Mouse (Mus musculus) 3T3-L1 (cell line): ENCODE results near the gene Usp54.
"Not testable (repeated sequence)": the region's sequence is repeated elsewhere in the genome, so short reads cannot be mapped to it uniquely, and the experiment has no call there.

ENCODE experiments used
- DNase-seq: peaks from one replicate; pipeline ENCODE4 v3.0.0-alpha.2; 2015; ENCODE audit warnings: low read depth, low spot score

Usp54 gene

DNA sequence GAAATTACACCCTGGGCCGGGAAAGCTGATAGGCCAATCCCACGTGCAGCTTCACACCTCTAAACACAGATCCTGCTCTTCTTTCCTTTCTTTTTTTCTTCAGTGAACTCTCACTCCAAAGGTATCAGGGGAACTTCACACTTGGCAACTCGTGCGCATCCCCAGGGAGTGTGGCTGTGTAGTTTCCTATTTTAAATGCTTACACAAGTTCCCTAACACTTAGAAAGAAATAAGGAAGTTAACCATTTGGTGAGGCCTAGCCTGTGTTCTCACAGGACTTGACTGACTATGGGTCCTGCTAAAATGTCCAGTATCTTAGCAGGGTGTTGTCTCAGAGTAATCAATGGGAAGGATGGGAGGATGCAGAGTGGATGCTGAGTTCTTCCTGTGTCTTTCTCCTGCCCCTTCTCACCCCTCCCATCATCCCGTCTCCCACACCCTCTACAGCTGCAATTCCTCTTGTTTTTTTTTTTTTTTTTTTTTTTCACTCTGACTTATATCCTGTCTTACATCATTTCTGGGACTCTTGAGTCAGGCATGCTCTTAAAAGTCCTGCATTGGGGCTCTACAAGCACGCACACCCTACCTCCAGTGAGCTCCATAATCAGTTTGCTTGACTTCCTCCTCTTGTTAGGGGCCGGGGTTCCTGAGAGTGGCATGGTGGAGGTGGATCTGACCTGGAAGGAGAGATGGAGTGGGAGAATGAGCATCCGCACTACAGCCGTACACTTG is 14.0 kb upstream of the Usp54 start:
- DNase-seq, result peak; percentile 43

DNA sequence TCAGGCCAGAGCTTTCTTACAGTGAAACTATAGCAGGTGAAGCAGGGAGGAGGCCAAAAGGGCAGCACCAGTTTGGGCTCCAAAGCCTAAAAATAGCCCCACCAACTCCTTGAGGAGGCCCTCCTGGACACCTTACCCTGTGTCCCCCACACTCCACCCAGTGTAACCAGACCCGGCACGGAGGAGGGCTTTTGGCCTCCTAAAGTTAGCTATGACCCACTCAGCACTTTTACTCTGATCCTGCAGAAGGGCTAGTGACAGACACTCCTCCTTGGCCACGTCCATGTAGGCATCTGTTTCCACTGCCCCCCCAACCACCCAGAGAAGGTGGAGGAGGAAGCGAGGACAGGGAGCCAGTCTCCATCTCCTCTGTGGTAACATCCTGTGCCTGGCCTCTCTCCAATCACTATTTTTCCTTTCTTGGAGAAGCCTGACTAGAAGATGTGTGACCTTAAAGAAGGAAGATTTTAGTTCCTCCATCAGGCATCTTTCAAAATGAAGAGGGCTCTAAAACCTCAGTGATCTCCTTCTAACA is 10.9 kb upstream of the Usp54 start:
- no peak for DNase-seq

DNA sequence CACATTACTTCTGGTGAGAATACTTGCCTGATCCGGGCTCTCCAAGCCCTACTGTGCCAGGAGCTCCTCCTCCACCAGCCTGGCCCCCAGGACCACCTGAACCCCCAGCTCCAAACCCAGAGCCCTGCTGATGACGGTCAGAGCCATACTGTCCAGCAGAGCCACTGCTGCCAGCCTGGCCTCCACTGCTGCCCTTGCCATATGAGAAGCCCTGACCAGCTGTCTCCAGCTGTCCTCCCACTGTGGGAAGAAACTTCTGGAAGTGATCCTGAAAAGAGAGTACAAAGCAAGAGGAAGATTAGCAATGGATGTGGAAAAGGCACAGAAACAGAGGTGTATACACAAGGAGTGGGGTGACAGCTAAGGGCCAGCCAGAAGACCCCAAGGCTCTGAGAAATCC is 10.1 kb upstream of the Usp54 start:
- DNase-seq, result no peak

GRCm38 (mm10) chr14:20646381-20646780 is 5.5 kb upstream of the Usp54 start:
- no peak for DNase-seq

- peak; percentile 19 for DNase-seq
Observed at GRCm38 (mm10) chr14:20645547-20645946, 4.7 kb upstream of the Usp54 start.

GRCm38 (mm10) chr14:20641438-20641875 is 594 bp upstream of the Usp54 start:
- DNase-seq, result peak; percentile 25

GRCm38 (mm10) chr14:20639918-20640619 is 794 bp downstream of the Usp54 start:
- DNase-seq, result peak; percentile 10

GRCm38 (mm10) chr14:20638702-20639101 is 2.2 kb downstream of the Usp54 start:
- no peak for DNase-seq

DNA sequence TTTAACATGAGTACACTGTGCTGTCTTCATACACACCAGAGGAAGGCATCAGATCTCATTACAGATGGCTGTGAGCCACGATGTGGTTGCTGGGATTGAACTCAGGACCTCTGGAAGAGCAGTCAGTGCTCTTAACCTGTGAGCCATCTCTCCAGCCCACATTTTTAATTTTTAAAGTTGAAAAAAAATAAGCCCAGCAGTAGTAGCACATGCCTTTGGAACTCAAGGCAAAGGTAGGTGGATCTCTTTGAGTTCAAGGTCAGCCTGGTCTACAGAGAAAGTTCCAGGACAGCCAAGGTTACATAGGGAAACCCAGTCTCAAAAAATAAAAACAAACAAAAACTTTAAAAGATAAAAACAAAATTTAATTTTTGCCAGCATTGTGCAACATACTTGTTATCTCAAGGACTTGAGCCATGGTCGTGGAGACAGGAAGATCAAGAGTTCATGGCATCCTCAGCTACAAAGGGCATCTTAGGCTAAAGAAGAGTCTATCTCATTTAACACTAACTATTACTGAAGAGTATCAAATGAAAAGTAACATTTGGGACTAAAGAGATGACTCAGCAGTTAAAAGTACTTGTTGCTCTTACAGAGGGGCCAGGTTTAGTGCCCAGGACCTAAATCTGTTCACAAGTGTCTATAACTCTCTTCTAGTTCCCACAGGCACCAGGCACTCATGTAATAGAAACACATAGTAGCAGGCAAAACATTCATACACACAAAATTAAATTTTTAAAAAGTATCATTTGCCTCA is 2.9 kb downstream of the Usp54 start:
- DNase-seq, result no peak

- not testable (repeated sequence) for DNase-seq
Observed at GRCm38 (mm10) chr14:20636968-20637367, 3.9 kb downstream of the Usp54 start.

GRCm38 (mm10) chr14:20635546-20635945 is 5.3 kb downstream of the Usp54 start:
- no peak for DNase-seq

DNA sequence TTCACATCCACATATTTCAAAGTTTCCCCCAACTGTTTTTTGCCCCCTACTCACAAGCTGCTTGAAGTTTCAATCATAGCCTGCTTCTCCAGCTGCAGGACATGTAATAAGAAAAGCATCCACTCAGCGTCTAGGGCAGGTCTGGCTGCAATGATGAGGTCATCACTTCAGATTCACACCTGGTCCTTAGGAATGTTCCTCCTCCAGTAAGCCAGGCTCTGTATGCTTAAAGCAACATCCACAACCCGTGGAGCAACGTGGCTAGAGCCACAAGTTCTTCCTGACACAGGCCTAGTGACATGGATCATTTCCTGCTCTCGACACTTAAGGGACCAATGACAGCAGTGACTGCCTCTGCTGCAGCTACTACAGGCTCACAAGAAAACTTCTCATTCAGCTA is 9.6 kb downstream of the Usp54 start:
- no peak for DNase-seq

GRCm38 (mm10) chr14:20626971-20627370 is 13.9 kb downstream of the Usp54 start:
- no peak for DNase-seq

DNA sequence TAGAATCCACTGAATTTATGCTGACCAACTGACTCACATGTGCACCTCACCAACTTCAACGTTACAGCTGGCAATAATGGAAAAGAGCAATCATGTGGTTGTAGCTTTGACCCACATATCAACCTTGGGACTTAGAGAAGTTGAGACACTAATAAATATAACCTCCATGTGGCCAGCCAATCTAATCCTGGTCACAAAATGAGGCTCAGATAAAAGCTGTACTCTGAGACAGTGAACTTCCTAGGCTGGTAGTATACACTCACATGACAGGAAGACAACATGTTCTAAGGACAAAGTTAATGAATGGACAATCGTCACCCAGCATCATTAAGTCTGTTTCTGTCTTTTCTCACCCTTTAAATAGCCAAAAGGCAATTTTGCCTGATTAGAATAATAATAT is 14.4 kb downstream of the Usp54 start:
- DNase-seq, result no peak

- DNase-seq, result no peak
Observed at GRCm38 (mm10) chr14:20622907-20623306, 18.0 kb downstream of the Usp54 start.

GRCm38 (mm10) chr14:20622412-20622811 is 18.5 kb downstream of the Usp54 start:
- no peak for DNase-seq

GRCm38 (mm10) chr14:20621903-20622302 is 19.0 kb downstream of the Usp54 start:
- DNase-seq, result no peak

DNA sequence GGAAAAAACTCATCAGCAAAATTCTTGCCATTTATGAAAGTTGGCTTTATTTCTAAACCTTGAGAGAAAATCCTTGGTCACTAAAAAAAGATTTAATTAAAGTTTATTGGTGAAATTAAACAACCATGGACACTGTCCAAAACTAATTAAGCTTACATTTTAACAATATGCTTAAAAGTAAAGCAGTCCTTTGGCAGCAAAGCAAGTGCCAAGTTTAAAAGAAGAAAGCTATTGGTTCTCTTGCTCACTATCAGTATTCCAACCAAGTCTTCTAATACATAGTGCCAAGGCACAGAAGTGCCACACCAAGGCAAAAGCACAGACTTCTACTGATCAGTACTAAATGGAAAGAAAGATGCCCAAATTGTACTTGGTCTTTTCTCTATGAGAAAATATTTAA is 21.7 kb downstream of the Usp54 start:
- DNase-seq, result no peak

GRCm38 (mm10) chr14:20618211-20618610 is 22.7 kb downstream of the Usp54 start:
- DNase-seq, result no peak

DNA sequence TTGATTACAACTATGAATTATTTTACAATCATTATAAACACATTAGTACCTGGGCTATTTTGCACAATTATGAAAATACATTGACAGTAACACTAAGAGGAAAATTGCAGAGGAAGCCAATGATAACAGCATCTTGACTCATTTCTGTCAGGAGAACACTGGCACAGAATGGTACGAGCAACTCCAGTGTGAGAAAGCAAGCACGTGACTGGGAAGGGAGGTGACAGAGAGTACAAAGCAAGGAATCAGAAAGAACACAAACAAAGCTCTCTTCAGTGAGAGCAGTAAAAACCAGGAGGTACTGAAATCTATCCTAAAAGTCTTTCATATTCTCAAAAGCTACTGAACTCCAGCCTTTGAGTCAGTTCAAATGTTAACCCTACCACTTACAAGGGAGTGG is 24.4 kb downstream of the Usp54 start:
- peak; percentile 50 for DNase-seq

GRCm38 (mm10) chr14:20615075-20615474 is 25.8 kb downstream of the Usp54 start:
- no peak for DNase-seq

GRCm38 (mm10) chr14:20612820-20613219 is 28.0 kb downstream of the Usp54 start:
- no peak for DNase-seq
